Mouse (Mus musculus) natural killer cell, adult 2 months (primary cell): ENCODE measurements around the gene Fance.
"Not testable (repeated sequence)": the region's sequence is repeated elsewhere in the genome, so short reads cannot be mapped to it uniquely, and the experiment has no call there.

Source experiments
- DNase-seq, 2 experiments: peaks; one replicate each; pipeline ENCODE4 v3.0.0; 2022; ENCODE audit warnings: low spot score in 2 of 2

Gene Fance

GRCm38 (mm10) chr17:28326951-28327350, 13.6 kb downstream of the Fance start:
- no peak for DNase-seq

DNA sequence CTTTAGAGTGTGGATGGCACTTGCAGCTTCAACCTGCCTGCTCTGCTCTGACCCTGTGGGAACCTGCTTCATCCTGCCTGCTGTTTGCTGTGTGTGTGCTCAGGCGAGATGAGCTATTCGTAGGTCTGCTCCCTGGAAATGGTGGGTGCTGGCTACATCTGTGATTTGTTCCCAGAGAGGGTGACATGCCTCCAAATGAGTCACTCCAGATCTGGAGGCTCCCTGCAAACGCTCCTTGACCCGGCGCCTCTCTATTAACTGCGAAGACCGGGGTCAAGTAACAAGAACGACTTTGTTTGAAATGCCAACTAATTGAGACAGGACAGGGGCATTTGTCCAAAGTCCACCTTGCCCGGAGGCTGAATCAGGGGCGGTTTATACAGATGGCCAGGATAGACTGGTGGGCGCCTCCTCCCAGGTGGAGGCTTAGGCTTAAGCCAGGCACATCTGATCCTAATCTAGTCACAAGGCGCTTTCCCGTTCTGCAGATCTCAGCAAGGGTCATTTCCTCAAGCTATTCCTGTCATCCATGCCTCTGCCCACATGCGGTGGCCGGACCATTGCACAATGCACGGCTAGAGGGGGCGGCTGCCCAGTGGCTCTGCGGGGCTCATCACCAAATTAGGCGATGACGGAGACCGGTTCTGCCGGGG, 14.5 kb downstream of the Fance start:
- no peak for DNase-seq

- peak; percentile 95 to 97 for DNase-seq
Measured at GRCm38 (mm10) chr17:28328366-28328928, 15.1 kb downstream of the Fance start, which contains the start of gene Rpl10a. Gene Rpl10a (plus strand): TSS chr17:28328471.

DNA sequence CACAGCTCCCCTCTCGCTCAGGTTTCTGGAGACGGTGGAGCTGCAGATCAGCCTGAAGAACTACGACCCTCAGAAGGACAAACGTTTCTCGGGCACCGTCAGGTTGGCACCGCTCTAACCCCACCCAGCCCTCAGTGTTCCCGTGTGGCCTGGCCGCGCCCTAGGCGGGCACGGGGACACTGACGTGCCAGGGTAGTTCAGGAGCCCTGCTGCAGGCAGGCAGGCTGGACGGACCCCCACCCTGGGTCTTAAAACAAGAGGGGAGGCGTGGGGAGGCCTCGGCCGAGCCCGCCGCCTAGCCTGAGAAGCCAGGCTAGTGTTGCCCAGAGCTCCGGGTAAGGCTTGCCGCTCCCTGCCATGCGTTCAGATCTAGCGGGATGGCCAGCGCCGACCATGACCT, 15.6 kb downstream of the Fance start:
- no peak for DNase-seq

GRCm38 (mm10) chr17:28329503-28330231, 16.3 kb downstream of the Fance start:
- no peak for DNase-seq

- no peak for DNase-seq
Measured at GRCm38 (mm10) chr17:28330232-28330546, 16.9 kb downstream of the Fance start.

GRCm38 (mm10) chr17:28330590-28330989, 17.3 kb downstream of the Fance start:
- not testable (repeated sequence) for DNase-seq

DNA sequence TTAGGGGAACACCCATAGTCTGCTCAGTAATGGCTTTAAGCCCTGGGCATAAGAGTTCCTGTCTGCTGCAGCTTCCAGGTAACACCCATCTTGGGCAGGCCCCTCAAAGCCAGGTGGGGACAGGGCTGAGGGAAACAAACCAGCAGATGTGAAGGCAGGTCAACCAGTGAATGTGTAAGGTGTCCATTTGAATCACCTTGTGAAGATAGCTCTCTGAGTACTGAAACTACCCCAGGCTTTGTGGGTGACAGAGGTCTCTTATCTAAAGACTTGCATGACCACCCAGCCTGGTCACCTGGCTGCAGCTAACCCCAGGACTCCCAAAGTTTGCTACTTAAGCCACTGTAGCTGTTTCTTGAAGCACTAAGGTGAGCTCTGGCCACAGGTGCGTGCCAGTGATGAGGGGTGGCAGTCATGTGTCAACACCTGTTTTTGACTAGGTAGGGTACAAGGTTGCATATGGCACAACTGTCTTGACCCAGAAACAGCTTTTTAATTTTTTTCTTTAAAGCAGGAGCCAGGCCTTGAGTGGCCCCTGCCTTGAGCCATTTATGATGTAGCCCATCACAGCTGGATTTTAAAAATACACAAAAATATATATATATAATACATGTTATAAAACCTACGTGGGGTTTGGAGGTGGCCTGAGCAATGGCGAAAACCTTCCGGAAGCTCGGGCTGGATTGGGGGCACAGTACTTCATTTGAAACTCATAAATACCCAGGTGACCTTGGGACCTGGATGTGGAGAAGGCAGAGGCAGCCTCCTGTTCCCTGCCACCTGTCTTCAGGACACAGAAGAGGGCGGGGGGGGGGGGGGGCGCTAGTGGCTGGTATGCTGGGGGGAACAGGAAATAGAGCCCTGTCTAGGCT, 18.2 kb downstream of the Fance start:
- no peak for DNase-seq

GRCm38 (mm10) chr17:28332113-28332914, 19.0 kb downstream of the Fance start:
- DNase-seq = no peak

DNA sequence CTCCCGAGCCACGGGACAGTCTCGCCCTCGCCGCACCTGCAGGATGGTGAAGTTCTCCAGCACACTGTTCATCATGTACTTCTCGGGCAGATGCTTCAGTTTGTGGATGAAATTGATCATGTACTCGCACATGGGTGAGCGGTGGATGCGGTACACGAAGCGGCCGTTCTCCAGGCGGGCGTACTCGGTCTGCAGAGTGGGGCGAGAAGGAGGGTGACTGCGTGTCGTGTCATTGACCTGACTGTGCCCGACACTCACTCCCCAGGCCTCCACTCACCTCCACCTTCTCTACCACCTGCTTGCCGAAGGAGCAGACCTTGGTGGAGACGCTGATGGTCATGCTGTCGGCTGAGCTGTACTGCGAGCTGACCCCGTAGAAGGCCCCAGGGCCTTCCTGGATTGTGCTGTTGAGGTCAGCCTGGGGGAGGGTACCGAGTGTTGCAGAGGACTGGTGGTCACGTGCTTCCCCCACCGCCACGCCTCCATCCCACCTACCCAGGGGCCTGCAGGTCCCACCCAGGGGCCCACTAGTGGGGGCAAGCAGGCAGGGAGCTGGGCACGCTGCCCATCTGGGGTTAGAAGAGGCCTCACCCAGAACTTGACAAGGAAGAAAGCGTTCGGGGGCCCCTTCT, 19.7 kb downstream of the Fance start:
- DNase-seq = no peak

DNA sequence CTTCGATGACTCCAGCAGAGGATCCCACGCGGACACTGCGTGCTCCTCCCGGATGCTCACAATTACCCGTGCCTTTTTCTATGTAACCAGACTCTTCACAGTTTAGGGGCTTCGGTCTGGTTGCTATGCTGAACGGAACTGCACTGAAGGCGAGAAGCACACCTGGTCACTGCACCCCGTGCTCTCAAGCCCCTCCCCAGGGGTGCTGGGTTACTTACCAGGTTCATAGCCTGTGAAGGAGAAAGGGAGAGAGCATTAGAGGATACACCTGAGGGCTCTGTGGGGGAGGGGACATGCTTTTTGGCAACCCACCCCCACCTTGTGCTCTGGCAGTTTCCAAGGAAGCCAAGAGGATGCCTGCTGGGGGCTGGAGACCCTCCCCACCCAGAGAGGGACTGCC, 21.9 kb downstream of the Fance start:
- DNase-seq = no peak

- no peak for DNase-seq
Measured at GRCm38 (mm10) chr17:28337547-28337946, 24.2 kb downstream of the Fance start.

DNA sequence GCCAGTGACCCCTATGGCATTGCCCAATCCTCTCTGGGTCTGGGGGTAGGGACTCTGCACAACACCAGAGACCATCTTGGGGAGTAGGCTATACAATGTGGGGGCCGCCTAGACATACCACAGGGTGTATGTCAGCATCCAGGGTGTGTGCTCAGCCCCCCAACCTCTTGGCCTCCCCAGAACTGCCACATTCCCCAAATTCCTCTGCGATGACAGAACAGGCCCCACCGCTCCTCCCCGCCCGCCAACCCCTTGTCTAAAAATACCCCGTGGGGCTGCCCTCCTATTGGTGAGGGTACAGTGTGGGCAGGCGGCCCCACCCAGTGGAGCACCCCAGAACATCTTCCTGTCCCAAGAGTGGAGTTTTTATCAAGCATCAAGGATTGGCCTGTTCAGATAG, 27.3 kb downstream of the Fance start:
- DNase-seq = no peak

- DNase-seq = peak; percentile 63 to 73
Measured at GRCm38 (mm10) chr17:28341091-28341490, 27.8 kb downstream of the Fance start.

DNA sequence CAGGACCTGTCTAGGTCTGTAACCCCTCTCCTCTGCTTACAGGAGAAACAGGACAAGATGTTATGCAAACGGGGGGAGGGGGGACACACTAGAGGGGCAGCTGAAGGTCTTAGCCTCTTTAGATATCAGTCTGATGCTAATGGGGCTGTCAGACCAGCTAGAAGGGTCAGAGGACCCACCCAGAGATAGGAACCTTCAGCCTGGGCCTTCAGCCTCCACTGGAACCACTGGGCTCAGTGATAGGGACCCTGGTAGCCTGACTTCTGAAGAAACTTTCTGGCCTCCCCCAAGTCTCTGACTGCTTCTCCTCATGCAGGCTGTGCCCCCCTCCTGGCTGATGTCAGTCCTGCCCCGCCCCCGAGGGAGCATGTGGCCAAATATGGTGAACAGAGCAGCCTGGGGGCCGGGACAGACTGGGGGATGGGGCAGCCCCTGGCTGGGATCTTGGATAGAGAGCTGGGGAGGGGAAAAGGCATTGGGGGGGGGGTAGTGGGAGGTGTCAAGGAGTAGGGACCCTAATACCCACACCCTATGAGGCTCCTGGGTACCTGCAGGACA, 30.8 kb downstream of the Fance start:
- DNase-seq = no peak

- no peak for DNase-seq
Measured at GRCm38 (mm10) chr17:28344670-28345069, 31.4 kb downstream of the Fance start.

DNA sequence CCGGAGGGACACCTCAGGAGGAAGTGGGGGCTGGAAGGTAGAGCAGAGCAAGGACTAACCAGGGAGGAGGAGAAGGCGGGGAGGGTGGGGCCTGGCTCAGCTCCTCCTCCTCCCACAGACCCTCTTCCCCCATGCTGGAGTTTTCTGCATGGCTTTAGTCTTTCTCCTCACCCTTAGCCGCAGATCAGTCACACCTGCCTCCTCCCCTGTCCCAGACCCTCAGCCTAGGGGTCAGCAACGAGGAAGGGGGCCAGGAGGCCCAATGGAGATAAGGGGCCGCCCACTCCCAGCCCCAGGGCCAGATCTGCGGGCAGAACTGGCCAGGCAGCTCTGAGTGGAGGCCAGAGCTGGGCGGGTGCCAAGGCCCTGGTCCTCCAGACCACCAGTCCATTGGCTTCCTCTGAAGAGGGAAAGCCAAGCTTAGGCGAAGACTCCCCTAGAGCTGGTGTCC, 32.0 kb downstream of the Fance start:
- DNase-seq = no peak

DNA sequence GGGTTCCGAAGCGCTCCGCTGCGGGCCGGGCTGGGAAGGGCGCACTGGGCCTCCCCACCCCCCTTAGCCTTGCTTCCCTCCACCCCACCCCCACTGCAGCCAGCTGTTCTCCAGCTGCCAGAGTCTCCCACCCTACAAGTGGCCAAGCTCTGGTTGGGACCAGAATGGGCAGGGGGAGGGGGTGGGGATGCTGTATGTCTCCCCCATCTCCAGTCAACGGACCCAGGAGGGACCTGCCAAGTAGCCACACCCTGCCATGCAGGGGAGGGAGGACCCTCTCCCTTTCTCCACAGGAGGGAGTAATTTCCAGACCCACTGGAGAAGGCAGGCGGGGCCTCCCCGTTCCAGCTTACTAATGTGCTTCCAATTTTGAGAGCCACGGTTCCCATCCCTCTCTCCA, 32.6 kb downstream of the Fance start:
- no peak for DNase-seq

DNA sequence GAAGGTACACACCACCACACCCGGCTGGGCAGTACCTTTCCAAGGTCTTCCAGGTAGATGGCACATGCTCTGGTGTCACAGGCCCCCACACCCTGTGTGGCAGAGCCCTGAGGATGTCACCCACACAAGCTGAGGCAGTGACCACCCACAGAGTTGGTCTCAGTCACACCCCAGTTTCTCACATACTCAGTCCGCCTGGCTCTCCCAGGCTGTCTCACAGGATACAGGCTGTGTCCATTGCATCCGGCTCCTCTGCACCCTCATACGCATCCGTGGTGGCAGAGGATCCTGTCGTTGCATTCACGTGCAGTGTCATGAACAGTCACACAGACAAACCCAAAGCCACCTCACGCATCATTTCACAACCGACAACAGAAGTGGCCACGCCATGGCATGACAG, 34.0 kb downstream of the Fance start:
- DNase-seq = no peak

GRCm38 (mm10) chr17:28348211-28348610, 34.9 kb downstream of the Fance start:
- DNase-seq = no peak
